Mouse (Mus musculus) spleen, adult 12 weeks (tissue): Measurements from ENCODE around the gene Sncg.
A peak's percentile ranks its signal among the peaks of the same experiment; 100 is the strongest.
"Not testable (repeated sequence)": the region's sequence is repeated elsewhere in the genome, so short reads cannot be mapped to it uniquely, and the experiment has no call there.

ENCODE experiments used
- DNase-seq: peaks from one replicate; pipeline ENCODE4 v3.0.0; 2022; ENCODE audit warnings: low spot score

The Sncg gene

DNA sequence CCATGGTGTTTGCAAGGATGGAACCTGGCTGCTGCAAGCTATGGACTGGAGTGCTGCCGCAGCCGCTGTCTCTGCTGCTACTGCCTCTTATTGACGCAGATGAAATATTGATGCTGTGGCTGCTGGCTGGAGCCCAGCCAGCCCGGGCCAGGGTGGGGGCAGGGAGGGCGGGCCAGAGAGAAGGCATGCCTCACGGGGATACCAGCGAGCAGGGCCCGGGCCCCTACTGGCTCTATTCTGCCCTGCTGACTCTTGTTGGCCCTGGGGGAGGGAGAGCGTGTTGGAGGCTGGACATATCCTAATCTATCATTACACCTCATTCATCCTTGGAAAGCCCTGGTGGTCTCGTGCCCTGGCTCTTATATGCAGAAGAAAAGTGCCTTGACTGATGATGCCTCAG, at the start of gene Sncg:
TSS of gene Sncg (minus strand) at position 213 of the 400 bp plus-strand sequence.
- DNase-seq: no peak

GRCm38 (mm10) chr14:34421078-34421477, 46.5 kb upstream of the Sncg start:
- no peak for DNase-seq

- DNase-seq: no peak
These were observed 42.9 kb upstream of the Sncg start for GRCm38 (mm10) chr14:34417501-34417900.

DNA sequence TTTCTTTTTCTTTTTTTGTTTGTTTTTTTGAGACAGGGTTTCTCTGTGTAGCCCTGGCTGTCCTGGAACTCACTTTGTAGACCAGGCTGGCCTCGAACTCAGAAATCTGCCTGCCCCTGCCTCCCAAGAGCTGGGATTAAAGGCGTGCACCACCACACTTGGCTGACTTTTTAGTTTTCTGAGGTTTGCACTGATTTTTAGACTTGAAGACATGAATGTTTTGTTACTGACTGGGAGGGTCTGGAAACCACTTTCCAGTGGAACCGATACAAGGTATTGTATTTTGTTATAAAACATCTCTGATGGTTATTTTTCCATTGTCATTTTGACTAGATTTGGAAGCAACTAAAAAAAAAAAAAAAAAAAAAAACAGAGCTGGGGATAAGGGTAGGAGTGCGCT, 42.4 kb upstream of the Sncg start:
- DNase-seq: not testable (repeated sequence)

GRCm38 (mm10) chr14:34412164-34412896, 37.7 kb upstream of the Sncg start:
- DNase-seq: no peak

DNA sequence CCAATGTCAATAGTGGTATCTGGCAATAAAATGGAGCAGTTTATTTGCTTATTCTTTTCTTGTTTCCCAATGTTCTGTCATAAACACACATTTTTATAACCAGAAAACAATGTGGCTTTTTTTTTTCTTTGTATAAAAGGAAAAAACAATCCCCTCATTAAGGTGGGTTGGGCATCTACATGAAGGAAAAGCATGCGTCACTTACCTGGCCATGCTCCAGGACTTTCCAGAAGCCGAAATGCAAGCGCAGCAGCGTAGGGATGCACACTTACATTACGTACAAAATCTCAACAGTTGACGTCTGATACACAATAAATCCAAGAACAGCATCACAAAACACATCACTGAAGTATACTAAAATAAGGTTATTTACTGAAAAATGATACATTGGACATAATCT, 36.1 kb upstream of the Sncg start:
- no peak for DNase-seq

DNA sequence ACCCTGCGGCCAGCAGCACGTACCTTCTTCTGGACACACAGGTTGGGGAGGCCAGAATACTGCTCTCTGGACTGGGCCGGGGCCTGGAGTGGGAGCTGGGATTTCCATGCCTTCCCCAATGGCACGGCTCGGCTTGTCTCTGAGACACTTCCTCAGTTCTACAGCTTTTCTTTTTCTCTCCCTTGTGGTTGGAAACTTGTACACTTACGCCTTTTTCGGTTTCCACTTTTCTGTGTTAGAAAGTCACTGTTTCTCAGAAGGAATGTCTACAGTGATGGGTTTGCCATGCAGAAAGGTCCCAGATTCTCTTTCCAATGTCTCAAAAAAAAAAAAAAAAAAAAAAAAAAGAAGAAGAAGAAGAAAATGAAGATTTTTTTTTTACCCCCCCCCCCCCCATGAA, 28.8 kb upstream of the Sncg start:
- DNase-seq: no peak

DNA sequence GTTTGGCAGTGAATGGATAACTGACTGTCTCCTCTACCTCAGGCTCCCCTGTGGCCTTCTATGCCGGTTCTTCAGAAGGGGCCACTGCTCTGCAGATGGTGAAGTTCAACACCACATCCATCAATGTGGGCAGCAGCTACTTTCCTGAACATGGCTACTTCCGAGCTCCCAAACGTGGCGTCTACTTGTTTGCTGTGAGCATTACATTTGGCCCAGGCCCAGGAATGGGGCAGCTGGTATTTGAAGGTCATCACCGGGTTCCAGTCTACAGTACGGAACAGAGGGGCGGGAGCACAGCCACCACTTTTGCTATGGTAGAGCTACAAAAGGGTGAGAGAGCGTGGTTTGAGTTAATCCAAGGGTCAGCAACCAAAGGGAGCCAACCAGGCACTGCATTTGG, 28.3 kb upstream of the Sncg start:
- no peak for DNase-seq

GRCm38 (mm10) chr14:34401135-34401534, 26.5 kb upstream of the Sncg start:
- peak; percentile 45 for DNase-seq

DNA sequence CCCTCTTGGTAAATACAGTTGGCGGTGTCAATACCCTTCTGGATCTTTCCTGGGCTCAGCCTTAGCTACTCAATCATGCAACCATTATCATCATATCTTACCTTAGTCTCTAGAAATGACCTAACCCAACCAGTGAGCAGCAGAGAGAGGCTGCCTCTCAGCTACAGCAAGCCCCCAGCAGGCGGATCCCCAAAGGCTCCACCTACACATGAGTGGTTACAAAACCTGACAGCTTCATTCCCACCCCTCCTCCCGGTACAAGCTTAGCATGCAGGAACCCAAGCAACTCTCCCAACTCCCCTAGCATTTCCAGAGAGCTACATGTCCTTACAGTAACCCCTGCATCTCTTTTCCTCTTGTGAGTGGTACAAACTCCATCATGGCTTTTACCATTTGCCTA, 25.4 kb upstream of the Sncg start:
- DNase-seq: no peak

GRCm38 (mm10) chr14:34399301-34399700, 24.7 kb upstream of the Sncg start:
- no peak for DNase-seq

DNA sequence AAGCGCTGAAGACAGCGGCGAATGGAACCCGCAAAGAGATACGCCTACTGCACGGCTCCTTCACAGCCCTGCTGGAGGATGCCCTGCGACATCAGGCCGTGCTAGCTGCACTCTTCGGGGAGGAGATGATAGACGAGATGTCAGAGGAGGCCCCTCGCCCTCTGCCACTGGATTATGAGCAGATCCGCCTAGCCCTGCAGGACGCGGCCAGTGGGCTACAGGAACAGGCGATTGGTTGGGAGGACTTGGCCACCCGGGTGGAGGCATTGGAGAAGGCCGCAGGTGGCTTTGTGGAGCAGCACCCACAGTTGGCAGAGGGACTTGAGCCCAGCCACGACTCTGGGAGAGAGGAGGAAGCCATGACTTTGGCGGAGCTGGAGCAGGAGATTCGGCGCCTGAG, 24.3 kb upstream of the Sncg start:
- no peak for DNase-seq

- no peak for DNase-seq
These were observed 23.3 kb upstream of the Sncg start for GRCm38 (mm10) chr14:34397871-34398270.

DNA sequence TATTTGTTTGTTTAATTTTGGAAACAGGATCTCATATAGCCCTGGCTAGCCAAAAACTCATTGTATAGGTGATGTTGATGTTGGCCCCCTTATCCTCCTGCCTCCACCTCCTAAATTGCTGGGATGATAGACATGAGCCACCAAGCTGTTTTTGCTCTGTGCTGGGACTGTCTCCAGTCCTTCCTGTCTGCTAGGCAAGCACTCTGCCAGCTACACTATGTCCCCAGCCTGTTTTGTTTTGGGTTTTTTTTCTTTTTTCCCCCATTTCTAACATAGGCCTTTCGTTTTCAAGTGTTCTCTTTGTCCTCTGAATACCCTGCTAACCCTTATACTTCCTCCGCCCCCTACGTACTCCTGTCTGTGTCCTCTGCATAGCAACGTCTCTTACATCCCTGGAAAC, 18.7 kb upstream of the Sncg start:
- DNase-seq: no peak

- no peak for DNase-seq
These were observed 8.5 kb upstream of the Sncg start for GRCm38 (mm10) chr14:34382921-34383704.

DNA sequence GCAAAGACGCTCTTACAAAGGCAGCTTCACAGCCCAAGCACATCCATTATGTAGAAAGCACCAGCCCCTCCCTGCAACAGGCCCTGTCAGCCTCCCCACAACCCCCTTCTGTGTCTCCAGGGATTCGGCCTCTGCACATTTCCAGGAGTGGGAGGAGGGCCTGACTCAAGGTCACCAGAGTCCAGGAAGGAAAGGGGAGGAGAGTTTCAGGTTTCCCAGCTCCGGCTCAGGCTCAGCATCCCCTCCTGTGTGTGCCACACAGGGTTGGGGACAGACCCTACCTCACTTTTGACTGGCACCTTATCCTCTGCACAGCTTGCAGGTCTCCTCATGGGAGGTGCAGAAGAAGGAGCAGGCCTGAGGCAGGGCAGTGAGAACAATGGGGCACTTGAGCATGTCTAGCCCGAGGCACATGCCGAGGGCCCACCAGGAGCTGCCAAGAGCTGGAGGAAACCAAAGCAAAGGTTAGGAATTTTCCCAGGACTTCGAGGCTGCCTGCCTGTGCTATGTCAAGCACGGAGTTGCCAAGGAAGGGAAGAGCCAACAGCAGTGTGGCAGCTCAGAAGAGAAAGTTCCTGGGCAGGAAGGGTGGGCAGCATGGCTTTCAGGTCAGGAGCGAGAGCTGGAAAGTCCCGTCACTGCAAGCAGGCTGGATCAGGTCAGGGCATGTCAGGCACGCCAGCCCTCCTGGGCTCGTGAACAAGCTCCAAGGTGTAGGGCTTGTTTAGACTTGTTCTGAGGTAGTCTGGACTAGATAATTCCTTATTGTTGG, 4.2 kb upstream of the Sncg start:
- no peak for DNase-seq

- DNase-seq: no peak
These were observed 2.5 kb upstream of the Sncg start for GRCm38 (mm10) chr14:34377121-34377520.

DNA sequence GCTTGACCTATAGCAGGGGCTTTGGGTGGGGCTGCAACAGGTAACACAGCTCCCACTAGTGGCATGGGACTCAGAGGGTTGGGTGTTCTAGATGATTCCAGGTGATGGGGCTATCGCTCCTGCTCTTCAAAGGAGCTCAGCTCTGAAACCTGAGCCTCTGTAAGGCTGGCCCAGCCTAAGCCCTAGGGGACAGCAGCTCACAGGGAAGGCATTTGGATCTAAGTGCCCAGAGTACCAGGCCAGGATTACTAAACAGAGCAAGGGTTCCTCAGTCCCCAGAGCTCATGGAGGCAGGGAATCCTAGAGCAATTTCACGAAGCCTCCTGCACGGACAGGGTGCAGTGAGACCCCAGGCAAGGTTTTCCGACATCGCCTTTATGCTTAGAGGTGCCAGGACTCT, 1.4 kb upstream of the Sncg start:
- no peak for DNase-seq

DNA sequence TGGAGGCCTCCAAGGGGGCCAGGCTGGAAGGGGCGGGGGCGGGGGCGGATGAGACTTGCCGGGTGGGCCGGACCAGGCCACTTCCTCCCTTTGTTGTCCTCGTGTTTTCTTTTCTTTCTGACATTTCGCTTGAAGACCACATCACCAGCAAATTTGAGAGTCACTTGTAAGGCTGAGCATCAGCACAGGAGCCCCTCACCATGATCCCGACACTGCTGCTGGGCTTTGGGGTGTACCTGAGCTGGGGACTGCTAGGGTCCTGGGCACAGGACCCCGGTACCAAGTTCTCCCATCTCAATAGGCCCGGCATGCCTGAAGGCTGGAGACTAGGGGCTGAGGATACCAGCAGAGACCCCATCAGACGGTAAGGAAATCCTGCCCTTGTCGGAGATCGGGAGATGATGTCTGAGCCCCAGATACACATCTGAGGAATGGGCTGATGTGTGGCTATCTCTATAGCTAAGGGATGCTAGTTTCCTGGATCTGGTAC, 871 bp upstream of the Sncg start, which contains the start of gene Mmrn2:
TSS of gene Mmrn2 (plus strand) at position 51 of the 490 bp plus-strand sequence.
- no peak for DNase-seq

DNA sequence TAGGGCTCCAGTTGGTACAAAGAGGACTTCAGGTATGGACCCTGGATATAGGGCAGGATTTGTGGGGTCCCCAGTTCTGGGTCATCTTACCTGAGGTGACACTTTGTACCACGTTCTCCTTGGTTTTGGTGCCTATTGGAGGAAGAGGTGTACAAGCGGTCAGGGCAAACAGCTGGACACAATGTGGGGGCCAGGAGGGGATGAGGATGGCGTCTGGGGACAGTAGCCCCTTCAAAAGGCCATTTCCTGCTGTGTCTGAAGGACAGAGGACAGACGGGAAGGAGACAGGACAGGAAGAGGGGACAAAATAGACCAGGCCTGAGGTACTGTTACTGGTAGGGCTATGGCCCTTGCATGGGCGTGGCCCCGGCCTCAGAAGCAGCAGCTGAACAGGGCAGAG, 1.0 kb downstream of the Sncg start:
- no peak for DNase-seq

- DNase-seq: no peak
These were observed 1.9 kb downstream of the Sncg start for GRCm38 (mm10) chr14:34372646-34373045.

DNA sequence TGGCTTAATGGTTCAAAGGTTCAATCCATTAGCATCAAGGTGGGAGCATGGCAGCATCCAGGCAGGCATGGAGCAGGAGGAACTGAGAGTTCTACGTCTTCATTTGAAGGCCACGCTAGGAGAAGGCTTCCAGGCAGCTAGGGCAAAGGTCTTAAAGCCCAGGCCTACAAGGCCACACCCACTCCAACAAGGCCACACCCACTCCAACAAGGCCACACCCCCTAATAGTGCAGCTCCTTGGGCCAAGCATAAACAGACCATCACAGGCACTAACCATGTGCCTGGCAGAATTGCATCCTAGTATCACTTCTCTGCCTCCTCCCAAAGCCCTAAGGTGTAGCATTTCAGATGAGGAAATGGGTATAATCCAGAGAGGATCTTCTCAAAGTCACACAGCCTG, 2.8 kb downstream of the Sncg start:
- no peak for DNase-seq

GRCm38 (mm10) chr14:34370921-34371320, 3.7 kb downstream of the Sncg start:
- DNase-seq: no peak
